Mouse (Mus musculus): ENCODE data around the gene Pdzd8. TPM values are rescaled to one million over a fixed set of nuclear protein-coding genes. Genes with fewer than 3 reads are reported as not detected.

The Pdzd8 gene
- polyA plus RNA-seq, 1 experiment from 2014 or later, result 9.1 TPM

GRCm38 (mm10) chr19:59321990-59322389 is 23.6 kb downstream of the Pdzd8 start, which contains the start of gene Rps12-ps3:
TSS of gene Rps12-ps3 (plus strand) at chr19:59322290.
- no peaks in the 10 kb centered on the region for H3K27me3 ChIP-seq (replicated peaks)
- ATAC-seq, result no peak
- no peak within 1 kb of the TSS for H3K4me3 ChIP-seq
- H3K9me3 ChIP-seq (replicated peaks), result no peaks in the 10 kb centered on the region
- H3K9ac ChIP-seq, result no peak within 1 kb of the TSS
- peaks cover 49% of the 10 kb centered on the region for H3K36me3 ChIP-seq
- peaks cover 14% of the 10 kb centered on the region; the same call in 1 of the 2 replicates for H3K4me1 ChIP-seq
- no peak within 1 kb of the TSS for H3K4me2 ChIP-seq
- H3K27ac ChIP-seq, result no peak within 1 kb of the TSS
- WGBS (ENCODE audit: insufficient replicate concordance), result 86% methylated on average over 14 of the region's 14 CpGs

GRCm38 (mm10) chr19:59316571-59316970 is 29.0 kb downstream of the Pdzd8 start:
- Histone ChIP-seq H3K36me3 (peaks cover 44% of the 10 kb centered on the region), H3K27ac (no peak overlapping the region), H3K4me2 (no peak overlapping the region)

GRCm38 (mm10) chr19:59315308-59315707 is 30.3 kb downstream of the Pdzd8 start:
- H3K9me3 ChIP-seq (replicated peaks), result no peaks in the 10 kb centered on the region
- H3K27me3 ChIP-seq (replicated peaks), result no peaks in the 10 kb centered on the region
- no peak overlapping the region for H3K9ac ChIP-seq

More at GRCm38 (mm10) chr19:59316571-59316970, 29.0 kb downstream of the Pdzd8 start:
- H3K4me1 ChIP-seq, result no peaks in the 10 kb centered on the region
- ATAC-seq, result no peak
- no peak overlapping the region for H3K9ac ChIP-seq
- H3K27me3 ChIP-seq (replicated peaks), result no peaks in the 10 kb centered on the region
- no peaks in the 10 kb centered on the region for H3K9me3 ChIP-seq (replicated peaks)
- no peak overlapping the region for H3K4me3 ChIP-seq

GRCm38 (mm10) chr19:59292183-59292839 is 53.3 kb downstream of the Pdzd8 start:
- no peak overlapping the region for H3K27ac ChIP-seq

More at GRCm38 (mm10) chr19:59315308-59315707, 30.3 kb downstream of the Pdzd8 start:
- Histone ChIP-seq H3K4me3 (no peak overlapping the region), H3K4me2 (no peak overlapping the region), H3K27ac (no peak overlapping the region), H3K4me1 (no peaks in the 10 kb centered on the region), H3K36me3 (peaks cover 41% of the 10 kb centered on the region)
- ATAC-seq, result no peak

GRCm38 (mm10) chr19:59289811-59290210 is 55.8 kb downstream of the Pdzd8 start:
- WGBS (ENCODE audit: insufficient replicate concordance), result 88% methylated on average over 6 of the region's 6 CpGs
- no peak for ATAC-seq
- H3K9ac ChIP-seq, result no peak overlapping the region
- no peaks in the 10 kb centered on the region for H3K27me3 ChIP-seq (replicated peaks)
- H3K4me3 ChIP-seq, result no peak overlapping the region
- H3K4me1 ChIP-seq, result peaks cover 9% of the 10 kb centered on the region; the same call in 1 of the 2 replicates
- no peak overlapping the region for H3K27ac ChIP-seq
- H3K9me3 ChIP-seq (replicated peaks), result no peaks in the 10 kb centered on the region
- no peak overlapping the region for H3K4me2 ChIP-seq
- H3K36me3 ChIP-seq, result peaks cover 5% of the 10 kb centered on the region; the same call in 1 of the 2 replicates

More at GRCm38 (mm10) chr19:59292183-59292839, 53.3 kb downstream of the Pdzd8 start:
- 72% methylated on average over 5 of the region's 5 CpGs for WGBS (ENCODE audit: insufficient replicate concordance)
- H3K27me3 ChIP-seq (replicated peaks), result no peaks in the 10 kb centered on the region
- no peaks in the 10 kb centered on the region for H3K9me3 ChIP-seq (replicated peaks)
- H3K4me1 ChIP-seq, result peaks cover 9% of the 10 kb centered on the region; the same call in 1 of the 2 replicates
- no peak overlapping the region for H3K4me3 ChIP-seq
- peak; percentile 46; the same call in 1 of the 2 replicates for ATAC-seq
- no peak overlapping the region for H3K4me2 ChIP-seq
- H3K36me3 ChIP-seq, result peaks cover 13% of the 10 kb centered on the region
- no peak overlapping the region for H3K9ac ChIP-seq

- Histone ChIP-seq H3K4me1 (peaks cover 9% of the 10 kb centered on the region; the same call in 1 of the 2 replicates), H3K27me3 (replicated peaks) (no peaks in the 10 kb centered on the region), H3K9ac (no peak overlapping the region), H3K4me3 (no peak overlapping the region), H3K9me3 (replicated peaks) (no peaks in the 10 kb centered on the region), H3K27ac (no peak overlapping the region), H3K4me2 (no peak overlapping the region), H3K36me3 (peaks cover 5% of the 10 kb centered on the region; the same call in 1 of the 2 replicates)
- ATAC-seq, result no peak
These were observed 56.5 kb downstream of the Pdzd8 start for GRCm38 (mm10) chr19:59289042-59289441.

GRCm38 (mm10) chr19:59282001-59282400 is 63.6 kb downstream of the Pdzd8 start:
- no peak overlapping the region for H3K9ac ChIP-seq
- no peaks in the 10 kb centered on the region for H3K4me1 ChIP-seq
- ATAC-seq, result no peak
- H3K27me3 ChIP-seq (replicated peaks), result no peaks in the 10 kb centered on the region
- 81% methylated on average over 3 of the region's 3 CpGs for WGBS (ENCODE audit: insufficient replicate concordance)
- H3K27ac ChIP-seq, result no peak overlapping the region
- H3K36me3 ChIP-seq, result peaks cover 13% of the 10 kb centered on the region; the same call in 1 of the 2 replicates
- H3K9me3 ChIP-seq (replicated peaks), result no peaks in the 10 kb centered on the region
- no peak overlapping the region for H3K4me3 ChIP-seq
- H3K4me2 ChIP-seq, result no peak overlapping the region

- Histone ChIP-seq H3K9me3 (replicated peaks) (no peaks in the 10 kb centered on the region), H3K27me3 (replicated peaks) (no peaks in the 10 kb centered on the region), H3K4me2 (no peak overlapping the region), H3K4me1 (no peaks in the 10 kb centered on the region), H3K9ac (no peak overlapping the region), H3K36me3 (0 out of 2 replicates have a peak, but pooled peaks cover 9% of the 10 kb centered on the region), H3K4me3 (no peak overlapping the region), H3K27ac (no peak overlapping the region)
- no peak for ATAC-seq
These were observed 64.7 kb downstream of the Pdzd8 start for GRCm38 (mm10) chr19:59280841-59281240.

GRCm38 (mm10) chr19:59276354-59276753 is 69.2 kb downstream of the Pdzd8 start:
- H3K27ac ChIP-seq, result no peak overlapping the region
- no peak overlapping the region for H3K9ac ChIP-seq
- no peak for ATAC-seq
- no peaks in the 10 kb centered on the region for H3K27me3 ChIP-seq (replicated peaks)
- H3K36me3 ChIP-seq, result 0 out of 2 replicates have a peak, but pooled peaks cover 5% of the 10 kb centered on the region
- H3K9me3 ChIP-seq (replicated peaks), result no peaks in the 10 kb centered on the region
- no peaks in the 10 kb centered on the region for H3K4me1 ChIP-seq
- WGBS (ENCODE audit: insufficient replicate concordance), result 82% methylated on average over 7 of the region's 7 CpGs
- no peak overlapping the region for H3K4me2 ChIP-seq
- no peak overlapping the region for H3K4me3 ChIP-seq

- Histone ChIP-seq H3K9me3 (replicated peaks) (no peaks in the 10 kb centered on the region), H3K36me3 (no peaks in the 10 kb centered on the region), H3K9ac (no peak overlapping the region), H3K4me1 (no peaks in the 10 kb centered on the region), H3K4me2 (no peak overlapping the region), H3K4me3 (no peak overlapping the region), H3K27me3 (replicated peaks) (no peaks in the 10 kb centered on the region), H3K27ac (no peak overlapping the region)
- 62% methylated on average over 7 of the region's 7 CpGs for WGBS (ENCODE audit: insufficient replicate concordance)
- no peak for ATAC-seq
These were observed 72.4 kb downstream of the Pdzd8 start for GRCm38 (mm10) chr19:59273190-59273589.

- no peak overlapping the region for H3K9ac ChIP-seq
- H3K9me3 ChIP-seq (replicated peaks), result no peaks in the 10 kb centered on the region
- no peak for ATAC-seq
- no peaks in the 10 kb centered on the region for H3K36me3 ChIP-seq
- 25% methylated on average over 5 of the region's 5 CpGs for WGBS (ENCODE audit: insufficient replicate concordance)
- no peak overlapping the region for H3K27ac ChIP-seq
- no peak overlapping the region for H3K4me2 ChIP-seq
- H3K4me1 ChIP-seq, result no peaks in the 10 kb centered on the region
- no peak overlapping the region for H3K4me3 ChIP-seq
- H3K27me3 ChIP-seq (replicated peaks), result peaks cover 23% of the 10 kb centered on the region; the same call in 1 of the 2 replicates
These were observed 78.1 kb downstream of the Pdzd8 start for GRCm38 (mm10) chr19:59267417-59267963.

- Histone ChIP-seq H3K4me1 (peaks cover 12% of the 10 kb centered on the region), H3K9ac (no peak overlapping the region), H3K4me3 (no peak overlapping the region), H3K9me3 (replicated peaks) (no peaks in the 10 kb centered on the region), H3K4me2 (no peak overlapping the region), H3K27me3 (replicated peaks) (peaks cover 38% of the 10 kb centered on the region), H3K27ac (no peak overlapping the region), H3K36me3 (no peaks in the 10 kb centered on the region)
- WGBS (ENCODE audit: insufficient replicate concordance), result 67% methylated on average over 6 of the region's 6 CpGs
- no peak for ATAC-seq
These were observed 79.7 kb downstream of the Pdzd8 start for GRCm38 (mm10) chr19:59265907-59266306.
